Mouse (Mus musculus) liver, embryonic 15.5 days (tissue): ENCODE results near the gene Phldb1. TPM values are rescaled to one million over a fixed set of nuclear protein-coding genes. Genes with fewer than 3 reads are reported as not detected.

Source experiments
- ATAC-seq: fragments of 200-750 bp; cut with Nextera tagmentation; 2 replicates; pipeline ENCODE4 v1.8.0; 2017; ENCODE audit warnings: moderate number of reproducible peaks, mild to moderate bottlenecking, moderate library complexity; ENCODE audit not compliant: insufficient read depth
- H3K27ac ChIP-seq: fragments of 300-500 bp; sonication (generic); replicated peaks from 2 replicates; pipeline ENCODE4 v1.5.1; 2015; ENCODE audit warnings: mild to moderate bottlenecking, inconsistent platforms
- H3K27me3 ChIP-seq: fragments of 300-500 bp; sonication (generic); 2 replicates; pipeline ENCODE4 v1.6.1; 2015; ENCODE audit warnings: mild to moderate bottlenecking, inconsistent platforms
- H3K36me3 ChIP-seq: fragments of 300-500 bp; sonication (generic); replicated peaks from 2 replicates; pipeline ENCODE4 v1.6.1; 2015; ENCODE audit warnings: moderate library complexity, mild to moderate bottlenecking, inconsistent platforms
- H3K4me1 ChIP-seq: fragments of 300-500 bp; sonication (generic); replicated peaks from 2 replicates; pipeline ENCODE4 v1.6.1; 2015; ENCODE audit warnings: inconsistent platforms
- H3K4me2 ChIP-seq: fragments of 300-500 bp; sonication (generic); 2 replicates; pipeline ENCODE4 v1.6.1; 2015; ENCODE audit warnings: moderate library complexity, mild to moderate bottlenecking, inconsistent platforms
- H3K4me3 ChIP-seq: fragments of 300-500 bp; sonication (generic); replicated peaks from 2 replicates; pipeline ENCODE4 v1.5.1; 2015; ENCODE audit warnings: mild to moderate bottlenecking, inconsistent platforms
- H3K9ac ChIP-seq: fragments of 300-500 bp; sonication (generic); 2 replicates; pipeline ENCODE4 v1.6.1; 2015; ENCODE audit warnings: moderate library complexity, mild to moderate bottlenecking, inconsistent platforms
- H3K9me3 ChIP-seq: fragments of 300-500 bp; sonication (generic); replicated peaks from 2 replicates; pipeline ENCODE4 v1.6.1; 2016; ENCODE audit warnings: inconsistent platforms
- WGBS: fragments of 180-500 bp; shearing (Covaris S2); methylation state at CpG from one replicate; pipeline ENCODE4 v1.1.7; 2015; ENCODE audit warnings: mixed read lengths; ENCODE audit not compliant: insufficient replicate concordance; 5-methylcytosine and 5-hydroxymethylcytosine counted together
- polyA plus RNA-seq: library from polyadenylated mRNA; unstranded; fragments of >200 nt; fragmentation: Nextera tagmentation; extraction: Ambion mirVana; gene quantifications from 2 replicates; pipeline ENCODE4 v1.2.1, GENCODE M21; 2015

The Phldb1 gene
- polyA plus RNA-seq, 1 experiment from 2014 or later = 2.5 TPM

- no peaks in the 10 kb centered on the region for H3K36me3 ChIP-seq
- peaks cover 21% of the 10 kb centered on the region for H3K27me3 ChIP-seq
- ATAC-seq = no peak
- peak overlapping the region; percentile 45 for H3K4me3 ChIP-seq
- no peaks in the 10 kb centered on the region for H3K9me3 ChIP-seq
- H3K27ac ChIP-seq = no peak overlapping the region
- peak overlapping the region; percentile 66 for H3K4me2 ChIP-seq
- 37% methylated on average over 28 of the region's 28 CpGs for WGBS
- peaks cover 19% of the 10 kb centered on the region for H3K4me1 ChIP-seq
- peak overlapping the region; percentile 21; the same call in 1 of the 2 replicates for H3K9ac ChIP-seq
Observed at GRCm38 (mm10) chr9:44707749-44708428, 27.1 kb downstream of the Phldb1 start.

GRCm38 (mm10) chr9:44699730-44700129 is 35.3 kb downstream of the Phldb1 start:
- H3K36me3 ChIP-seq = no peaks in the 10 kb centered on the region
- H3K9me3 ChIP-seq = no peaks in the 10 kb centered on the region
- no peak overlapping the region for H3K27ac ChIP-seq
- 64% methylated on average over 5 of the region's 5 CpGs for WGBS
- no peak overlapping the region for H3K4me2 ChIP-seq
- no peaks in the 10 kb centered on the region for H3K27me3 ChIP-seq
- no peak overlapping the region for H3K4me3 ChIP-seq
- no peaks in the 10 kb centered on the region for H3K4me1 ChIP-seq
- no peak overlapping the region for H3K9ac ChIP-seq
- no peak for ATAC-seq

GRCm38 (mm10) chr9:44699196-44699595 is 35.8 kb downstream of the Phldb1 start:
- no peaks in the 10 kb centered on the region for H3K27me3 ChIP-seq
- H3K4me3 ChIP-seq = no peak overlapping the region
- H3K4me2 ChIP-seq = no peak overlapping the region
- no peaks in the 10 kb centered on the region for H3K36me3 ChIP-seq
- H3K9ac ChIP-seq = no peak overlapping the region
- ATAC-seq = no peak
- H3K27ac ChIP-seq = no peak overlapping the region
- WGBS = 76% methylated on average over 10 of the region's 10 CpGs
- H3K4me1 ChIP-seq = no peaks in the 10 kb centered on the region
- H3K9me3 ChIP-seq = no peaks in the 10 kb centered on the region

DNA sequence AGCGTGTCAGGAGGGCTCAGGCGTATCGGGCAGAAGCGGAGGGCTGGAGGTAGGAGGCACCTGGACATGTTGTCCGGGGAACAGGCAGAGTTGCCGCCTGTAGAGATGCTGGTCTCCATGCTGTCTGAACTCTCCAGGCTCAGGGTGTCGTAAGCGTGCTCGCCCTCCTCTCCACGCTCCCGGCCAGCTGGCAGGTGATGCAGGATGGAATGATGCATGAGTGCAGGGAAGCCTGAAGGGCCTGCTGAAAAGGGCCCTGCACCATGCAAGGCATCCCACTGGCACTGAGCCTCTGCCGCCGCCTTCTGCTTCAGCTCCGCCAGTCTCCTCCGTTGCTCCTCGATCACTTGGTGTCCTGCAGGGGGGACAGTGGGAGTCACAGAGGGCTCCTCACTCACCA is 37.1 kb downstream of the Phldb1 start:
- ATAC-seq = no peak
- H3K36me3 ChIP-seq = no peaks in the 10 kb centered on the region
- no peak overlapping the region for H3K9ac ChIP-seq
- no peak overlapping the region for H3K4me2 ChIP-seq
- no peak overlapping the region for H3K4me3 ChIP-seq
- H3K4me1 ChIP-seq = no peaks in the 10 kb centered on the region
- 85% methylated on average over 16 of the region's 16 CpGs for WGBS
- H3K27ac ChIP-seq = no peak overlapping the region
- no peaks in the 10 kb centered on the region for H3K9me3 ChIP-seq
- no peaks in the 10 kb centered on the region for H3K27me3 ChIP-seq

DNA sequence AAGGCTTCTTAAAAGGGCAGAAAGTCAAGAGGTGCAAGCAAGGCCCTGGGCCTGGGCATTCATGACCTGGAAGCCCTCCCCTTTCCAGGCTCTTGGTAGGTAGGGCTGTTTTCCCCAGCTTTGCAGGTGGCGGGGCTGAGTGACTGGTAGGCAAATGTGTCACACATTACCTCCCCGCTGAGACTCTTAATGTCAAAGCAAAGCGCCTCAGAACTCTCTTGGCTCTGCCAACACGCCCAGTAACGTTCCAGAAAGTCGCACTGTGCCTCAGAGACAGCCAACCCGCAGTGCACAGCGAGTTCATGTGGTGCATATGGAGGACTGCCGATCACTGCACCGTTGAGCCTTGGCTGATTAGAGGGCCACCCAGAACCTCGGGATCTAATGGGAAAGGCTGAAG is 41.9 kb downstream of the Phldb1 start:
- H3K9me3 ChIP-seq = no peaks in the 10 kb centered on the region
- no peak overlapping the region for H3K27ac ChIP-seq
- H3K9ac ChIP-seq = no peak overlapping the region
- H3K36me3 ChIP-seq = no peaks in the 10 kb centered on the region
- WGBS = 74% methylated on average over 11 of the region's 11 CpGs
- ATAC-seq = no peak
- H3K4me2 ChIP-seq = no peak overlapping the region
- H3K27me3 ChIP-seq = no peaks in the 10 kb centered on the region
- peaks cover 19% of the 10 kb centered on the region for H3K4me1 ChIP-seq
- no peak overlapping the region for H3K4me3 ChIP-seq

DNA sequence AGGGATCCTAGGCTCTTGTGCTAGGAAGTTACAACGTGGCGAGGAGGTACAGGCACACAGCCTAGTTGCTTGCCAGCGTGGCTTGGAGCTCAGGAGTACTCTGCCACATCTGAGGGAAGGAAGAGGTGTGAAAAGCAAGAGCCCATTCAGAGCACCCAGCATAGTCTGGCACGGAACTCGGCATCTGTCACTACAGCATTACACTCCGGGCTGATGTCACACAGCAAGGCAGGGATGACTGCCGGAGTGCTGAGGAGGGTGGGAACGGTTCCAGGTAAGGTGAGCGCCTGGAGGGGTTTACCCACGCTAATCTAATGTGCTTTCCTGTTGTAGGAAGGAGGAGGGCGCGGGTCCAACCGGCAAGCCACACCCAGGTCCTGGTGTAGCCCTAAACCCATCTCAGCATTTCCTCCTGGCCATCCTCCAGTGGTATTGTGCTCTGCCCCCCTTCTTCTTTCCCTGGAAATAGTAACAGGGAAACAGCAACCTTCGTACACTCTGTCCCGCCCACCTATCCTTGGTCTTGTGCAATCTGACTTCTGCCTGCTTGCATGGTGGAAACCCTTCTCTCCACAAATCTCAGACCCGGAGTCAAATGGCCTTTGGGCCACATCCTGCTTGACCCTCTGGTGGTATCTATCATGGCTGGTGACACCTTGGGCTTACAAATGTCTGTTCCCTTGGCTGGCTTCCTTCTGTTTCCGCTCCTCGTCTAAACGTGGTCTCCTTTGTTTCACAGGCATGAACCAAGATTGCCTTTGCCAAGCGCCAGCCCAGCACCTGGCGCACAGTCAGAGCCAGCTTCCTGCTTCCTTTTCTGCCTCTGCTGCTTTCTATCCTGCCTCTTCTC is 43.1 kb downstream of the Phldb1 start:
- Histone ChIP-seq H3K9ac (no peak overlapping the region), H3K27ac (0 out of 2 replicates have a peak overlapping the region, but pooled peaks have one; percentile 24), H3K9me3 (no peaks in the 10 kb centered on the region), H3K4me3 (no peak overlapping the region), H3K36me3 (no peaks in the 10 kb centered on the region), H3K4me1 (peaks cover 19% of the 10 kb centered on the region), H3K27me3 (no peaks in the 10 kb centered on the region), H3K4me2 (no peak overlapping the region)
- WGBS = 54% methylated on average over 21 of the region's 21 CpGs
- peak; percentile 47 for ATAC-seq

GRCm38 (mm10) chr9:44690641-44691040 is 44.4 kb downstream of the Phldb1 start:
- Histone ChIP-seq H3K27me3 (no peaks in the 10 kb centered on the region), H3K4me2 (no peak overlapping the region; the same call in 1 of the 2 replicates), H3K9me3 (no peaks in the 10 kb centered on the region), H3K4me3 (no peak overlapping the region), H3K4me1 (peaks cover 19% of the 10 kb centered on the region), H3K36me3 (no peaks in the 10 kb centered on the region), H3K9ac (no peak overlapping the region), H3K27ac (no peak overlapping the region)
- 17% methylated on average over 7 of the region's 7 CpGs for WGBS
- ATAC-seq = no peak

- ATAC-seq = no peak
- H3K9ac ChIP-seq = no peak overlapping the region
- H3K4me3 ChIP-seq = no peak overlapping the region
- H3K9me3 ChIP-seq = no peaks in the 10 kb centered on the region
- H3K27me3 ChIP-seq = no peaks in the 10 kb centered on the region
- H3K36me3 ChIP-seq = no peaks in the 10 kb centered on the region
- 75% methylated on average over 9 of the region's 9 CpGs for WGBS
- no peak overlapping the region for H3K4me2 ChIP-seq
- no peak overlapping the region for H3K27ac ChIP-seq
- peaks cover 19% of the 10 kb centered on the region for H3K4me1 ChIP-seq
Observed at GRCm38 (mm10) chr9:44688013-44688412, 47.0 kb downstream of the Phldb1 start.

- no peaks in the 10 kb centered on the region for H3K9me3 ChIP-seq
- no peak overlapping the region for H3K27ac ChIP-seq
- WGBS = 61% methylated on average over 5 of the region's 5 CpGs
- no peaks in the 10 kb centered on the region for H3K27me3 ChIP-seq
- no peak overlapping the region for H3K4me2 ChIP-seq
- peaks cover 12% of the 10 kb centered on the region for H3K4me1 ChIP-seq
- H3K36me3 ChIP-seq = no peaks in the 10 kb centered on the region
- H3K4me3 ChIP-seq = no peak overlapping the region
- no peak for ATAC-seq
- H3K9ac ChIP-seq = no peak overlapping the region
Observed at GRCm38 (mm10) chr9:44686638-44687037, 48.4 kb downstream of the Phldb1 start.

DNA sequence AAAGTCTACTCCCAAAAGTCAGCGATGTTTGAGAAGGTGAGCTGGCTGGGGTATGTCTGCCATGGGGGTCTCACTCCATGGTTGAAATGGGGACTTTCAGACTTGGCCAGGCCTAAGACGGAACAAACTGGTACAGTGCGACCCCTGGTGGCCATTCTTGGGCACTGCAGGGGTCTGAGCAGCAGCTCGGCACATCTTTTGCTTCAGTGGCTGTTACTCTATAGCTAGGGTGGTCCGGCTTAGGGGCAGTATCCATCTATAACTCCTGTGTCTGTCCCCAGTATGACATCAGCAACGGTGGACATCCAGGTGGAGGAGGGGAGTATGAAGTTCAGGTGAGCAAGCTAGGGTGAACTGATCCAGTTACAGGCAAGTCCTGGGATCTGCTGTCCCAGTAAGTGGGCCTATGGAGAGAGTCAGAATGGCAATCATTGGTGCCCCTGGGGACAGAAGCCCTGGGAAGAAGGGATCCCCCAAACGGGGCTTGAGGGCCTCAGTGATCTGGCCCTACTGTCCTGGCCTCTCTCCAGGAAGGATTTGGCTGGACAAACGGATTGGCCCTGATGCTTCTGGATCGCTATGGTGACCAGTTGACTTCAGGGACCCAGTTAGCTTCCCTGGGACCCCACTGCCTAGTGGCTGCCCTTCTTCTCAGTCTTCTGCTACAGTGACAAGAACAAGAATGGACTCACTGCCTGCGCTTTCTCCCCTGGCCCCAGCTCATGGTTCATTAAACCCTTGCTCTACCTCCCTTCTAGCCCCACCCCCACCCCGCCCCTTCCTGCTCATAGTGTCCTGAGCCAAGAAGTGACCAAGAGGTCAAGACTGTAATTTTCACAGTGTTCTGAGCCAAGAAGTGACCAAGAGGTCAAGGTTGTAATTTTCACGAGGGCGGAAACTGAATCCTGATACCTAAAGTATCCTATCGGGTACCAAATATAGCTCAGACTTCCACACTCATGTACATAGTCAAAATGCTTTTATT is 49.4 kb downstream of the Phldb1 start:
- Histone ChIP-seq H3K36me3 (no peaks in the 10 kb centered on the region), H3K27ac (no peak overlapping the region), H3K4me2 (no peak overlapping the region), H3K27me3 (no peaks in the 10 kb centered on the region), H3K9ac (no peak overlapping the region), H3K4me1 (peaks cover 3% of the 10 kb centered on the region; the same call in 1 of the 2 replicates), H3K9me3 (no peaks in the 10 kb centered on the region), H3K4me3 (no peak overlapping the region)
- WGBS = 40% methylated on average over 14 of the region's 14 CpGs
- ATAC-seq = 0 out of 2 replicates have a peak, but pooled peaks have one; percentile 14
